Mouse (Mus musculus): ENCODE measurements around the gene Phldb2. TPM values are rescaled to one million over a fixed set of nuclear protein-coding genes. Genes with fewer than 3 reads are reported as not detected.

Phldb2 gene
- polyA plus RNA-seq, 1 experiment from 2014 or later = 46.2 TPM

DNA sequence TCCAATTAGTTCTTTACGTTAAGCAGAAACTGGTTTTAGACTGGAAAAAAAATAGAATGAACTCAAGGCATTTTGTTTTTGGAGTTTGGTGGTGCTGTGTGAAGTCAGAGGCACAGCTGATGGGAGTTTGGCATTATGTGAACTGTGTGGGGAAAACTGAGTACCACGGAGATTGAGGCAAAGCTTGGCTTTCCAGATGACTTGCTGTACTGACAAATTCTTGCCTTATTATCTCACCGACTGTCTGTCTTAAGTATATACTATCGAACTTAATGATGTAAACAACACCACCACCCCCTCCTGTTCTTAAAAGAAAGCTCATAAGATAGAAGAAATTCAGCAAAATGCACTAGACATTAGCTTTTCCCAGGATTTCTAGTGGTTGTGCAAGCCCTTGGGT, 129.4 kb downstream of the Phldb2 start:
- peaks cover 53% of the 10 kb centered on the region for H3K36me3 ChIP-seq (replicated peaks)
- no peak overlapping the region for H3K4me3 ChIP-seq
- H3K27me3 ChIP-seq (replicated peaks; ENCODE audit: low read depth, poor library complexity, severe bottlenecking) = no peaks in the 10 kb centered on the region
- no peaks in the 10 kb centered on the region; the same call in 1 of the 2 replicates for H3K4me1 ChIP-seq
- no peak for DNase-seq (ENCODE audit: low spot score)
- H3K27ac ChIP-seq (replicated peaks) = no peak overlapping the region
- 90% methylated on average over 4 of the region's 4 CpGs for WGBS
- H3K9me3 ChIP-seq = no peaks in the 10 kb centered on the region

DNA sequence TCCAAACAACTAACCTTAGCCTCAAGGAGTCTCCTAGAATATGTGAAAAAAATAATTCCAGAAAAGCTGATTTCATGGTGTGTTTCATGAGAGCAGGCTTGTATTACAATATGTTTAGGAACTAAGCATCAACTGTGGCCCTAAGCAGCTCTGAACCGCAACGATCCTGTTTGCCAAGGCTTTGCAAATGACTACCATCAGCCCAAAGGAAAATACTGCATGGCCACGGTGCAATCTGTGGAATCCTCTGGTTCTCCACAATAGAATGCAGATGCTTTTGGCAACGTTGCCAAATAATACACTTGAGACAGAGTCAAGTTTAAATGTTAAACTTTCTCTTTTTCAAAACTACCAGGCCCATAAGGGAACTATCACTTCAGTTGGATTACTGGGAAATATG, 133.5 kb downstream of the Phldb2 start:
- no peaks in the 10 kb centered on the region for H3K9me3 ChIP-seq

DNA sequence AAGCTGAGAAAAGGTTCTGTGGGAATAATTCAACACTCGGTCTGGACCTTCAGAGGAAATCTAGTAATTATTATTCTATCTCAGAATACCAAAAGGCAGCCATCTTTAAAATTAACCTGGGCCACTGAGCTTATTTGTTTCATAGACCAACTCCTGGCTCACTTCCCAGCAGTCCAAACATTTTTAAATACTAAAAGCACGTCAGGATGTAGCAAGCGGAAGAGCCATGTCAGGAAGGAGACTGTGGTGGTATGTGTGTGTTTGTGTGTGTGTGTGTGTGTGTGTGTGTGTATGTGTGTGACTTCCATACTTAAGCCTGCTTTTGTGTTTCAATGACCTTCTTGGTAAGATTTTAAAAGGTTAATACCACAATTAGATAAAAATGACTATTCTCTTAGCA, 135.6 kb downstream of the Phldb2 start:
- 91% methylated on average over 3 of the region's 3 CpGs for WGBS
- no peak for DNase-seq (ENCODE audit: low spot score)
- Histone ChIP-seq H3K4me1 (no peaks in the 10 kb centered on the region), H3K4me3 (no peak overlapping the region), H3K27ac (replicated peaks) (no peak overlapping the region), H3K36me3 (replicated peaks) (peaks cover 30% of the 10 kb centered on the region), H3K27me3 (replicated peaks; ENCODE audit: low read depth, poor library complexity, severe bottlenecking) (no peaks in the 10 kb centered on the region), H3K9me3 (no peaks in the 10 kb centered on the region)

More for the DNA sequence above, 133.5 kb downstream of the Phldb2 start:
- no peak overlapping the region for H3K27ac ChIP-seq (replicated peaks)
- H3K4me3 ChIP-seq = no peak overlapping the region
- no peaks in the 10 kb centered on the region for H3K27me3 ChIP-seq (replicated peaks; ENCODE audit: low read depth, poor library complexity, severe bottlenecking)
- H3K4me1 ChIP-seq = no peaks in the 10 kb centered on the region
- no peak for DNase-seq (ENCODE audit: low spot score)
- H3K36me3 ChIP-seq (replicated peaks) = peaks cover 48% of the 10 kb centered on the region
- 87% methylated on average over 4 of the region's 4 CpGs for WGBS

DNA sequence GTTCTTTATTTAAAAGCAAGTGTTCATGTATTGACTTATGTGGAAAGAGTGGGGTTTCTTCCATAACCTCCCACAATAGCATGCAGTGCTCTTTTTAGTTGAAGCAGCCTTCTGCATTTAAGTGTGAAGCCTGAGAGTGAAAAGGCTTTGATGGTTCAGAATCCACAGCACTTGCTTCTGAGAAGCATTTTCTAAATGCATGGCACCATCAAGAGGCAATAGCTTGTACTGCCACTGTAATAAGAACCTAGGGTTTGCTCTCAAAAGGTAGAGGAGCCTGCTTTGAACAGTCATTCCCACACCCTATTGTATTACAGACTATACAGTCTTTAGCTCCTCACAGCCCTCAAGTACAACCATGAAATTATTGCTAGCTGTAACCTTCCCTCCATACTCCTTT, 136.7 kb downstream of the Phldb2 start:
- no peak for DNase-seq (ENCODE audit: low spot score)
- Histone ChIP-seq H3K27me3 (replicated peaks; ENCODE audit: low read depth, poor library complexity, severe bottlenecking) (no peaks in the 10 kb centered on the region), H3K9me3 (no peaks in the 10 kb centered on the region), H3K36me3 (replicated peaks) (peaks cover 27% of the 10 kb centered on the region), H3K4me3 (no peak overlapping the region), H3K27ac (replicated peaks) (no peak overlapping the region), H3K4me1 (no peaks in the 10 kb centered on the region)

DNA sequence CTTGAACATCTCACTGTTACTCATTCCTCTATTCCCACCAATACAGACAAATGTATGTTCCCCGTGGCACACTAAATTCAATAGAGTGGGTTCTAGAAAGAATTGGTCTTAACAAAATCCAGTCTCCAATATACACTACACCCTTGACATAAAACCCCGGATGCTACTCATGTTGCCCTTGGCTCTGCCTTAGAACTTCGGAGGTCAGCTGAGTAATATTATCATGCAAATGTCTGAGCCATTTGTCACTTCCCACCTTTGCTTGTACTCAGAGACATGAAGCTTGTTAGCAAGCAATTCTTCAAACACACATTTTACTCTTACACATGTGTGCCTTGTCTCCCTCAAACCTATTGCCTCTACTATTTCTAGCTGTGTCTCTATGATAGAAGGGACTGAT, 138.8 kb downstream of the Phldb2 start:
- WGBS = 87% methylated on average over 3 of the region's 3 CpGs
- H3K9me3 ChIP-seq = no peaks in the 10 kb centered on the region

DNA sequence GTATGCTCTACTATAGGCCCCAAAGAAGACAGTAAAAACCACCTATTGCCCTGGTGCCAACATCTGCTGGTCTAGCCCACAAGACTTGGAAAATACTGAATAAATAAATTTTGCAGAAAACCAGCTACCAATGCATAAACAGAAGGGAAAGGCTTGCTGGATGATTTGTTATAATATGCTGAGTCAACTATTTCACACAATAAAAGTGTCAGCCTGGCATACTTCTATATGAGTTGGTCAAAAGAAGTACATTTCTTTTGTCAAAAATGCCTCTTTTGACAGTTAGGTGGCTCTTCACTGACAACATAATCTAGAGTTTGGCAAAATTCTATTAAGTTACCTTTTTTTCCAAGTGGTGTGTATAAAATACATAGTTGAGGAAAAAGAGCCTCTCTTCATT, 141.6 kb downstream of the Phldb2 start:
- Histone ChIP-seq H3K36me3 (replicated peaks) (peaks cover 28% of the 10 kb centered on the region), H3K4me3 (no peak overlapping the region), H3K27ac (replicated peaks) (no peak overlapping the region), H3K9me3 (no peaks in the 10 kb centered on the region), H3K4me1 (peaks cover 9% of the 10 kb centered on the region; the same call in 1 of the 2 replicates), H3K27me3 (replicated peaks; ENCODE audit: low read depth, poor library complexity, severe bottlenecking) (no peaks in the 10 kb centered on the region)
- DNase-seq (ENCODE audit: low spot score) = no peak

More for the DNA sequence above, 138.8 kb downstream of the Phldb2 start:
- Histone ChIP-seq H3K27me3 (replicated peaks; ENCODE audit: low read depth, poor library complexity, severe bottlenecking) (no peaks in the 10 kb centered on the region), H3K27ac (replicated peaks) (no peak overlapping the region), H3K36me3 (replicated peaks) (peaks cover 24% of the 10 kb centered on the region), H3K4me1 (peaks cover 9% of the 10 kb centered on the region; the same call in 1 of the 2 replicates), H3K4me3 (no peak overlapping the region)
- no peak for DNase-seq (ENCODE audit: low spot score)

DNA sequence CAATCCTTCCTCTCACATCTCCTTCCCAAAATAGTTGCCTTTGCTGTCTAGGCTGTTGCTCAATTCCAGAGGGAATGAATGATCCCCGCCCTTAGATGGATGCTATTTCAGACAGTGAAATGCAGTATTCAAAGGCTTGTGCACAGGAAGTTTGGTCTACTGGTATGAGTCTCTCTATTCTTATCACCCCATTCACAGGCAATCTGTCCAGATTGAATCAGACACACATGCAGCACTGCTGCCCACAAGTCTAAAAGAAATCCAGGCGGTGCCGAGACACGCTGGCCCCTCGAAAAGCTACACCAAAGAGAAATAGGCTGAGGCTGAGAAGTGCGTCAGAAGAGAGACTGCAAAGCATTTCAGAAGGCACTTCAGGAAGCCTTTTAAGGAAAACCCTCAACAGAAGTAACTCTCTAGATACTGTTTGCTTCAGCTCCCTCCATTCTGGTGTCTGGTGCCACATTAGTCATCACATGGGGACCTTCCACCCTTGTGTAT, 142.5 kb downstream of the Phldb2 start:
- WGBS = 85% methylated on average over 6 of the region's 6 CpGs
- H3K4me1 ChIP-seq = peaks cover 9% of the 10 kb centered on the region; the same call in 1 of the 2 replicates
- no peak for DNase-seq (ENCODE audit: low spot score)
- no peaks in the 10 kb centered on the region for H3K9me3 ChIP-seq
- H3K36me3 ChIP-seq (replicated peaks) = peaks cover 35% of the 10 kb centered on the region
- no peak overlapping the region for H3K27ac ChIP-seq (replicated peaks)
- H3K27me3 ChIP-seq (replicated peaks; ENCODE audit: low read depth, poor library complexity, severe bottlenecking) = no peaks in the 10 kb centered on the region
- no peak overlapping the region for H3K4me3 ChIP-seq

DNA sequence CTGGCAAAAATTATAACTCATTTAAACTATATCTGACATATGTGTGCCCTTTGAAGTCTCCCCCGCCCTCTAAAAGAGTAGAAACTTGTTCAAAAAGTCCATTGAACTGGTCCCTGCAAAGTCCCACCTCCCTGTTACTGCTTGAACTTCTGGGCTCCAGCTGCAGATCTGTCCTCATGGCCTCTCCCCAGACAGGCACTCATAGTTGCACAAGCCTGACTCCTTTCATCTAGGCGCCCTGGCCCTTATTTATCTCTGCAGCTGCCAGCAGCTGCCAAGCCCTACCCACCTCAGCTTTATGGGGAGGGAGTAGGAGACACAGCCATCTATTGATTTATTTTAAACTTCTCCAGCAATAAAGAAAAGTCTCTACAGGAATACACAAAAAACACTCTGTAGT, 143.2 kb downstream of the Phldb2 start:
- WGBS = 76% methylated on average over 2 of the region's 2 CpGs
- Histone ChIP-seq H3K9me3 (no peaks in the 10 kb centered on the region), H3K27me3 (replicated peaks; ENCODE audit: low read depth, poor library complexity, severe bottlenecking) (no peaks in the 10 kb centered on the region), H3K4me3 (no peak overlapping the region), H3K36me3 (replicated peaks) (peaks cover 41% of the 10 kb centered on the region), H3K27ac (replicated peaks) (no peak overlapping the region; the same call in 1 of the 2 replicates), H3K4me1 (peaks cover 9% of the 10 kb centered on the region; the same call in 1 of the 2 replicates)
- DNase-seq (ENCODE audit: low spot score) = no peak

DNA sequence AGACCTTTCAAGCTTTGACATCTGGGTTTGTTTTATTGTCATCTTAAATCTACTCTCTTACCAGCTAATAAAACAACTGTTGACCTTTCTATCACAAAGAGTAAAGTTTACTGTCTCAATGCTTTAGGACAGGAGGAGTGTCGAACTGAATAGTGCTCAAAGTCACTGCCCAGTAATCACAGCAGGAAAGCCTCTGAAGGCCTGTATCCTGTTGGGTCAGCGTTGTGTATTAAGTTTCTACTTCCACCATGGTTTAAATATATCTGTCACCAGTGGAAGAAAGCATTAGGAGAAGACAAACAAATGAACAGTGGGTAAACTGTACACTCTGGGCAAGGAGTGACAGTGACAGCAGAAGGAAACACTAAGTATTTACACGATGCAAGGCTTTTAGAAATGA, 148.7 kb downstream of the Phldb2 start:
- Histone ChIP-seq H3K27me3 (replicated peaks; ENCODE audit: low read depth, poor library complexity, severe bottlenecking) (no peaks in the 10 kb centered on the region), H3K36me3 (replicated peaks) (peaks cover 79% of the 10 kb centered on the region), H3K4me1 (no peaks in the 10 kb centered on the region), H3K4me3 (no peak overlapping the region), H3K9me3 (no peaks in the 10 kb centered on the region), H3K27ac (replicated peaks) (no peak overlapping the region)
- DNase-seq (ENCODE audit: low spot score) = no peak
- 72% methylated on average over 3 of the region's 3 CpGs for WGBS

DNA sequence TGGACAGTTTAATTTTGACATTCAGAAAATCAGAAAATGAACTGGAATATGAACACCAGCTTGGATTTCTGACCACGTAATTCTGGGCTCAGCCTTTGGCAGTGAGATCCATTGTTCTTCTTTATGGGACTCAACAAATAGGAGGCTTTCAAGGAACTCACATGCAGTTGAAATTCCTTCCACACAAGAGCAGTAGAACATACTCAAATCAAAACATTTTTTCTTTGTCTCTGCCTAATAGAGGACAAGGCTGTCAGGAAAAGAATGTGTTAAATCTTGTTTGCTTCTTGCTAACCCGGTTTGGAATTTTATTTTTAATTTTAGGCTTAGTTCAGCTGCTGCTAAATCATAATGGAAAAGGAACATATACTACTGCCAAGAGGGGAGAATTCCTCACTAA, 153.0 kb downstream of the Phldb2 start:
- Histone ChIP-seq H3K27me3 (replicated peaks; ENCODE audit: low read depth, poor library complexity, severe bottlenecking) (no peaks in the 10 kb centered on the region), H3K4me3 (no peak overlapping the region), H3K27ac (replicated peaks) (no peak overlapping the region), H3K9me3 (no peaks in the 10 kb centered on the region), H3K36me3 (replicated peaks) (peaks cover 77% of the 10 kb centered on the region), H3K4me1 (peaks cover 4% of the 10 kb centered on the region)
- DNase-seq (ENCODE audit: low spot score) = no peak
- 82% methylated on average over 2 of the region's 2 CpGs for WGBS

DNA sequence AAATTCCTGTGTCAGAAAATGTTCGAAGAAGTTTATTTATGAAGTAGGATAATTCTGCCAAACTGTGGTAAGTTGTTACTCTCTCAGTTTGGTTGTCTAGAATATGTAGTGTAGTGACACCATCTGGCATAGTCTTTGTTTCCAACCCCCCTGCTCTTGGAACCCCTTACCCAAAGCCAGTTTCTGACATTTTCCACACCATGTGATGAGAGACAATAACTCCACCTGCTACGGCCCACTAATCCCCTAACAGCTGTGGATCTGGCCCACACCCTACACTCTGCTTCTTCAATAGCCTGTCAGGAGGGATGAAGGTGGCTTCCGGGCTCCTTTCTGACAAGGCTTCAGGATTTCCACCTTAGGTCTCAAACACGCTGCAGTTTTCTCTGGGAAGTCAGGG, 154.2 kb downstream of the Phldb2 start:
- H3K9me3 ChIP-seq = no peaks in the 10 kb centered on the region
- peaks cover 76% of the 10 kb centered on the region for H3K36me3 ChIP-seq (replicated peaks)
- H3K27ac ChIP-seq (replicated peaks) = no peak overlapping the region
- no peak for DNase-seq (ENCODE audit: low spot score)
- H3K27me3 ChIP-seq (replicated peaks; ENCODE audit: low read depth, poor library complexity, severe bottlenecking) = no peaks in the 10 kb centered on the region
- peaks cover 4% of the 10 kb centered on the region for H3K4me1 ChIP-seq
- 89% methylated on average over 4 of the region's 4 CpGs for WGBS
- H3K4me3 ChIP-seq = no peak overlapping the region

DNA sequence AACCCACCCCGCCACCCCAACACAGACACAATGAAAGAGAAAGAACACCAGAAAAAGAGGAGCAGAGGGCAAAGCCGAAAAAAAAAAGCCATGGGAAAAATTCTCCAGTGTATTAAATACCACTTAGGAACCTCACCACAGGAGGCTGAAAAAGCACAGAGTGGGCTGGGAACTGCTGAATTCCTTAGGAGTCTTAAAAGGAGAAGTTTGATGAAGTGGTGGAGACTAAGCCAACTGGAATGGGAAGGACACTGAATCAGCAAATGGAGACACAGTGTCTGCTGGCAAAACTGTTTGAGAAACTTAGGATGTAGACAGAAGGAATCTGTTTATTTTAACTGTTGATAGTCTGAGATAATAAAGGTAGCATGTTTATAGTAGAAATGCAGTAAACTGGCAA, 154.8 kb downstream of the Phldb2 start:
- H3K27ac ChIP-seq (replicated peaks) = no peak overlapping the region
- H3K27me3 ChIP-seq (replicated peaks; ENCODE audit: low read depth, poor library complexity, severe bottlenecking) = no peaks in the 10 kb centered on the region
- 95% methylated on average over 2 of the region's 2 CpGs for WGBS
- no peak for DNase-seq (ENCODE audit: low spot score)
- H3K4me3 ChIP-seq = no peak overlapping the region
- H3K4me1 ChIP-seq = peaks cover 4% of the 10 kb centered on the region
- H3K36me3 ChIP-seq (replicated peaks) = peaks cover 79% of the 10 kb centered on the region
- H3K9me3 ChIP-seq = no peaks in the 10 kb centered on the region

DNA sequence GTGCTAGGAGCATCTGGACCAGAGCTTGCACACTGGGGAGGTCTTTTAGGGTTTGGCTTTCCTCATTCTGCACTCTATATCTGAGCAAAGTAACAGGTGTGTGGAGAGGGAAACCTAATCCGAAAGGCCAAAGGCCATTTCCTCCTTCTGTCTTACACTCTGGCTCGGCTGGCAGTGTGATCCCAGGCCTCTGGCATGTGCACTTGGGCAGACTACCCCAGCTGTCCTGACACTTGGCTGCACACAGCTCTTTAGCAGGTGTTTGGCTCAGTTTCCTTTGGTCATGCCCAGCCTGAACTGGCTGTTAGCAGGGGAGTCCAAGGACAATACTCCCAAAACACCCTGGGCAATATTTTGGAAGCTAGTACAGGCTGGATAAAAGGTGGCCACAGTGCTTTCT, 156.6 kb downstream of the Phldb2 start:
- 54% methylated on average over 2 of the region's 2 CpGs for WGBS
- DNase-seq (ENCODE audit: low spot score) = no peak
- H3K4me3 ChIP-seq = no peak overlapping the region
- H3K36me3 ChIP-seq (replicated peaks) = peaks cover 79% of the 10 kb centered on the region
- H3K27me3 ChIP-seq (replicated peaks; ENCODE audit: low read depth, poor library complexity, severe bottlenecking) = no peaks in the 10 kb centered on the region
- H3K9me3 ChIP-seq = no peaks in the 10 kb centered on the region
- H3K4me1 ChIP-seq = peaks cover 4% of the 10 kb centered on the region
- no peak overlapping the region for H3K27ac ChIP-seq (replicated peaks)

Measured in embryonic facial prominence, embryonic 10.5 days (tissue).